Mouse (Mus musculus) common myeloid progenitor, adult 5-6 weeks (primary cell): ENCODE measurements around the gene Ankrd13b. TPM values are rescaled to one million over a fixed set of nuclear protein-coding genes. Genes with fewer than 3 reads are reported as not detected.

Experiments
- ATAC-seq: replicated peaks from 2 replicates; pipeline ENCODE4 v1.8.0; 2016; ENCODE audit warnings: low read depth, mild to moderate bottlenecking, moderate TSS enrichment, inconsistent platforms; ENCODE audit not compliant: poor library complexity, severe bottlenecking
- total RNA-seq: library from RNA; stranded (forward); fragments of 200-1000, 187-1606 nt; gene quantifications from 2 replicates; pipeline ENCODE4 v1.2.3, GENCODE M21; 2017

The Ankrd13b gene
- total RNA-seq, 1 experiment from 2014 or later, result 8.7 TPM

DNA sequence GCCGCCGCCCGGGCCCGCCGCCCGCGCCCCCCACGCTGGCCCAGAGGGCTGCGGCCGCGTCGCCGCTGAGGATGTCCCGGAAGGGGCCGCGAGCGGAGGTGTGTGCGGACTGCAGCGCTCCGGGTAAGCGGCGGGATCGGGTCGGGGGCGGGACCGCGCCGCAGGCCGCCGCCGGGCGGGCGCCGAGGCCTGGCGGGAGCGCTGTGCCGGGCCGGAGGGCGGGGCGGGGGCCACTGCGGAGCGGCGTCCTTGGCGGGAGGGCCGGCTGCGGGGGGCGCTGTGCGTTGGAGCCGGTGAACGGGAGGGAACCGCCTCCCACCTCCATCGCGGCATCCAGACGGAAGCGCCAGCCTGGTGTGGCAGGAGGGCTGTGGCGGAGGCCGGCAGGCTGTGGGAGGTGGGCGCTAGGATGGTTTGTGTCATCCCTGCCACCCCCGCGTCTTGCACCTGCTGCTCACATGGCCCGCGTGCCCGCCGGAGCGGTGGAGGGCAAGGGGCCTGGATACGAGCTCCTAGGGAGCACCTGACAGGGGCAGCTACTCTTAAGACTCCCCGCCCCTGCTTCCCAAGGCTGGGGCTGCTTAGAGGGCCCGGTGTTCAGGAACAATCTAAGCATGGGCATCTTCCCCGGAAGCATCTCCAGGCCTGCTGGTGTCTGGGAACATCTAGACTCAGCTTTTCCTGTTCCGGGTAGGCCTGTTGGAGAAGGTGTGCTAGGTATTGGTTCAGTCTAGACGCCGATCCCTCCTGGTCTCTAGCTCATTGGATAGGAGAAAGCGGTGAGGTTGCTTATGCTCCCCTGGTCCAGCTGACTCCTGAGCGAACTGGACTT lies 4.2 kb upstream of the Ankrd13b start, which contains the start of gene Git1:
Gene Git1 (plus strand): TSS at position 51 of the 832 bp plus-strand sequence.
- ATAC-seq, result no peak

DNA sequence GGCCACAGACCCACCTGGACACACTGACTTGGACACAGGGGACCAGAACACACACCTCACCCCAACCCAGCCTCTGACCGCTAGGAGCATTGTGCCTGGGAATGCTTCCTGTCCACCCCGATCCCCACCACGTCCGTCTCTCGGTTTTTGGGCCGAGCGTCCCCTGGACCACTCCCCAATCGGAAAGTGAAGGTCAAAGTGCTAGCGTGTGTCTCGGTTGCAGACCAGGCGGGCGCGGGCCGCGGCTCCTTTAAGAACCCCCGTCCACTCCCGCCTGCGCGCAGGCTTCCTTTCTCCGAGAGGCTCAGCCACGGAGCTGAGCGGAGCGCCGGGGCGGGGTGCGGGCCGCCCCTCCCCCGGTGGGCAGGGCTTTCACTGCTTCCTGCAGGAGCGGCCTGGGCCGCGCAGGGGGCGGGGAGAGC lies 3.4 kb upstream of the Ankrd13b start:
- peak; percentile 53 for ATAC-seq

DNA sequence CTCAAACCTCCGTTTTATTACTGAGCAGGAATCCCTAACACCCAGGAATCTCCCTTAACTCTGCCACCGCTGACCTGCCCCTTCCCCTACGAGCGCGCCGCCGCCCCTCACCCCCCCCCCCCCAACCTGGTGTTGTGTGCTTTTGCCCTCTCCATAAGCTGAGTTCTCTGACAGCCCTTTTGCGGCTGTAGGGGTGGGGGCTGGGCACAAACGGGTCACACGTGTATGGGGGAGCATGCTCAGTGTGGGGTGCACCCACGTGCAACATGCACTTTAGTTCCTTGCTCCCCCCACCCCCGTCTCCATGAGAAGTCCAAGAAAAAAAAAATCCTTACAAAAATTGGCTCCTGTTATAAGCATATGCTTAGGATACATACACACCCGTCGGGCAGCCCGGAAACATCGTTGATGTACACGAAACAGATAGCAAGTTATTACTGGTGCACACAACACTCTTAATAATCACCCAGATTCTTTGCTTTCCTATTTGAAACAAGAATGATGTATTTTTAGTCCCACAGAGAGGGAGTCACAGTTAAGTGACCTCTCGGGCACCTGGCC lies 2.9 kb upstream of the Ankrd13b start:
- no peak for ATAC-seq

DNA sequence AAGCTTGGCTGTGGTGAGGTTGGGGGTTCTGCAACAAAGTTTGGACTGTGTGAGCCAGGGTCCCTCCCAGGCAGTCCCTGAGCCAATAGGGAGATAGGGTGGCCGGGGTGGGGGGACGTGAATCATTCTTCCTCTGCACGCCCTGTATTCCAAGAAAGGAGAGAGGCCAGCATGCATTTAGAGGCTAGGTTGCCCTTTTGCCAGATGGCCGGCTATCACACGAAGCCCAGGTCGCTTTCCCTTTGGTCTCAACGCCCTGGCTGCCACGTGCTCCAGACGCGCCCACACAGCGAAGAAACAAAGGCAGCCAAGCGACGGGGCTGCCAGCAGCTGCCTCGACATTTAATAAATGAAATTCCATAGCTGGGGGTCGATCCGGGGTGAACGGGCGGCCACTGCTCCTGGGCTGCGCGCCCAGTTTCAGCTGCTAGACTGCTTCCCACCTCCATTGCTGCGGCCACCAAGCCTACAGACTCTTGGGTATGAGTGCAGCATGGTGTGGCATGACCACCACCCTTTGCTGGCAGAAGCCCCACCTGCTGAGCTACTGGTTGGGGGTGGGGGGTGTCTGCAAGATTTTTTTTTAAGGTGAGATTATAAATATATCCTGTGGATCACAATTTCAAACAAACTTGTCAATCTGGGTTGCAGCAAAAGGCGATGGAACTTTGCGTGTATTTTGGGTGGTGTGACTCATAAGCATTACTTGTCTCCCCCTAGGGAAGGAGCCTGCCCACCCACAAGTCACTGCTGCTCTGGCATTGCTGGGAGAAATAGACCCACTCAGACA lies 2.2 kb upstream of the Ankrd13b start:
- peak; percentile 10; the same call in 1 of the 2 replicates for ATAC-seq

DNA sequence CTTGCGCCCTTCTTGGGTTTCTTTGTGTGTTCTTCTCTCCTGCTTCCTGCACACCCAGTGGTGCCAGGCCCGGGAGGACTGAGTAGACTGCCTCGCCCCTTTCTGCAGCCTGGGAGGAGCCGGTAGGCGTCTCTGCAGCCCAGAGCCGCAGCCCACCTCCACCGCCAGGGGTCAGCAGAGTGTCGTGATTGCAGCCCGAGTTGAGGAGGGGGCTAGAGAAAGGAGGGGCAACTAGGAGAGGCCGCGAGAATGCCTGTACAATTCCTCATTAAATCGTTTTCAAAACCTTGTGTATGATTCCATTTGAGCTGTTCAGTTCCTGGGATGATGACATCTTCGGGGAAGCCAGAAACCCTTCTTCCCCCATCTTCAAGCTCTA lies 1.6 kb upstream of the Ankrd13b start:
- ATAC-seq, result peak; percentile 74

DNA sequence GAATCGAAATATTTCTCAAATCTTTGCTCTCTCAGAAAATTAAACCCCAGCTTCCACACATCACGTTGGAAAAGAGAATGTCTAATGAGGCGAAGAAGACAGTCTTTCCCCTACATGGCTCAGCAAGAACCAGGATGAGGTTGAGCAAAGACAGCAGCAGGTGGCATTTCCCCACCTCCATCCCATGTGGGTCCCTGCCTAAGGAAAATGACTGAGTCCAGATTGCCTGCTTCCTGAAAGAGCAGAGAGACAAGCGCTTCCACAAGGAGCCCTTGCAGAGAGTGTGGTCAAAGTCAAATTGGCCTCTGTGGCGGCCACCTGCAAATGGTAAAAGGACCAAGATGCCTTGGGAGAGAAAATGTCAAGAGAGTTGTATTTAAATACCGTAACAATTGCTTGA lies 973 bp upstream of the Ankrd13b start:
- no peak for ATAC-seq

DNA sequence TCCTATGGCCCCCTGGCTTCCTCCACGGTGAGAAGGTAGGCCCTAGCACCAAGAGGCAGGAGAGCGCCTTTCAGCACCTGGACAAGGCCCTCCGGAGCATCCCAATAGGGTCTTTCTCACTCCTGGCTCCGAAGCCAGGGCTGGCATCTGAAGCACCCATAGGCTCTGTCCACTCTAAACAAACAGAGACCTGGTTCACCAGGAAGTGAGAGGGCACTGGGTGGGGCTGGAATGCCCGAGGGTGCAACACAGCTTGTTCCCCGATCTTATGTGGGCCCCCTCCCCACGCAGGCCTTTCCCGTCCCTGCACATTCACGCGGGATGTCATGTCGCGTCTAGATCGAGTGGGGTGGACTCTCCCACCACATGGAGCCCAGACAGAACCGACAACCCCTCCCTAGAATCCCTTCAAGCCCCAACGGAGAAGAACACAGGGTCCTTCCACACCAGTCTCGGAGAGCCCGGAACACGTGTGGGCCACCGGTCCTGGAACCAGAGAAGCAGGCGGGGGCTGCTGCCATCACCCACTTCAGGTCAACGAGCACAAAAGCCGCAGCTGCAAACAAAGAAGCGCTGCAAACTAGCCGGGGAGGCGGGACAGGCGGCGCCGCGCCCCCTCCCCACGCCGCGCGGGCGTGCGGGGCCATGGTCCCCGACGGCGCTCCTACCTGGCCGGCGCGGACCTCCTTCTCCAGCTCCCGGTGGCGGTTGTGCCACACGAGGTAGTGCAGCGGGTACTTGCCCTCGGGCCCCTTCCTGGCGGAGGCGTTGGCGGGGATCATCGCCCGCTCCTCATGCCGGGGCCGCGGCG lies 502 bp downstream of the Ankrd13b start:
- ATAC-seq, result no peak

DNA sequence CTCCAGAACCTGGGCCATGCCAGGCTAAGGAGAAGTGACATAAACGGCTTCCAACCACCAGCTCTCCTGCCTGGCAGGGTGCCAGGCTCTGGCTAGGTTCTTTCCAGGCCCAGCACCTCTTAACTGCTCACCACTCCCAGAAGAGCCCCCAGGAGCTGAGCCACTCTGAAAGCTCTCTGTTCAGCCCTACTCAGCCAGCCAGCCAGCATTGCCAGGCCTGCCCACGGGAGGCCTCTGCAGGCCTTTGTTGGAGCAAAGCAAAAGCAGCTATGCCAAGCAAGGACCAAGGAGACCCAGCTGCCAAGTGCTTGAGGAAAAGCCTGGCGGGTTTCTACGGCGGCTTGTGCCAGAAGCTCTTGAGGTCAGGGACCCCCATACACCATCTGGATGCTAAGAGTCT lies 2.7 kb downstream of the Ankrd13b start:
- no peak for ATAC-seq

DNA sequence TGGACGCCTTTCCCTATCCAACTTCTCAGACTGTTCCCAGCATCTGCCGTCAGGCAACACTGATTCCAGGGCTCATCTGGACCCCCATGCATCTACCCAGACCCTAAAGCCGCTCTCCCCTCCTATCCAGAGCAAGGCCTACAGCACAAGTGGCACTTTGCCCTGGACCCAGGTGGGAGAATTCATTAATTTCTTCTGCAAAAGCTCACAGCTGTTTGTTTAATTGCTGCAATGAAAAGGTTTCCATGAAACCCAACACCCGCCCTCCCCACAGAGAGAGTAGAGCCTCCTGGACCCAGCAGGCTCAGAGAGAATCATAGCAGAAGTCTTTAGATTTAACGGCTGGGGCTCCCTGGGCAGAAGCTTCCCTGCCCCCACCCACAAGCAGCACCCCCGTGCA lies 4.2 kb downstream of the Ankrd13b start:
- no peak for ATAC-seq

DNA sequence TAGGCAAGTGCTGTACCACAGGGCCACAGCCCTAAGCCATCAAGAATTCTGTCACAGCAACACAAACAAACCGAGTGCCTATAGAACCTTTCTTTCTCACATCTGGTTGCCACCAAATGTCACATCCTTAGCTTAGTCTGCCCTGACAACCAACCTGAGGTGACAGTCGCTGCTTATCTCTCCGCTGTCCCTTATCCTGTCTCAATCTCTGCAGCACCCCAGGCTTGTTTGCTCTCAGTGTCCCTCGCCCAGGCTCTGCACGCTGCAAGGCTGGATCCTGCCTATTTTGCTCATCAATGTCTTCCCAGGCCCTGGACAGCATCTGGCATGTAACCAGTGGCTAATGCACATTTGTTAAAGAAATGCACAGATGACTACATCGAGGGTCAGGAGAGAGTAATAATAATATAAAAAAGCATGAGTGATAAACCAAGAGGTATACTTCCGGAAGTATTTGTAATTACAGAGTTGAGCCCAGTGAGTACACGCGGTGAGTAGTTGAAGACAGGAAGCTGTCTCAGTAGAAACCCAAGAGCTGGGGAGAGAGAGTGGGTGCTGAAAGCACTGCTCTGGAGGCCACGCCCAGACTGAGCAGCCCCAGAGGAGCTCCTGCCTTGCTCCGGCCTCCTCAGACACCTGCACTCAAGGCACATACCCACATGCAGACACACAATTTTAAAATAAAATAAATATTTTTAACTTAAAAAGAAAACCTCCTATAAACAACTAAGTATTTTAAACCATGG lies 5.8 kb downstream of the Ankrd13b start:
- ATAC-seq, result peak; percentile 67

DNA sequence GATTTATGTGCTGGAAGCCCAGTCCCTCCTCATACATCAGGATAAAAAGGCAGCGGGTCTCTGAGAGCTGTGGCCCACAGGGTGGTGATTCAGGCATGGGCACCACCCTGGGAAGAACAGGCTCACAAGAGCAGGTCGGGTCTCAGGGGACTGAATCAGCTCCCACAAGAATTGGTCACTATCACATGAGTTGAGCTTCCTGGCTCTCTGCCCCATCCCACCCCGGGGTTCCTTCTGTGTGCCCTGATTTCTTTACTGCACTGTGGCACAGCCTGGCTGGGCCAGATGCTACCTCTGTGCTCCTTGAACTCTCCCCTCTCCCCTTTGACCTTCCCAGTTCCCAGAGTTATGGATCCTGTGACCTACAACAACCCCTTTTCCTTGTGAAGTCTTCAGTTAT lies 6.4 kb downstream of the Ankrd13b start:
- no peak for ATAC-seq

DNA sequence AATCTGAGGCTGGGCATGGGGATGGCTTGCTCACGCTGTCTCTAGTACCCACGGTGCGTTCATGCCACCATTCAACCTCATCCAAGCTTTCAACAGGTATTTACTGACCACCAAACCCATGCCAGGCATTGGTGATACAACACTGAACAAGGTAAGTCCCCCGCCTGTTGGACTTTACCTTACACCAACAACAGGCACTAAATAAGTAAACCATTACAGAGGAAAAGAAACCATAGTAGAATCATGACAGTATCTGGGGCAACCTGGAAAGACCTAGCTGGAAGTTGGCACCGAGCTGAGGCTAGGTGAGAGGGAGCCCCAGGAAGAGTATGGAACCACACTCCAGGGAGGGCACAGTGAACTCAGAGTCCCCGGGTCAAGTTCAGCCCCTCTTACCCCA lies 12.6 kb downstream of the Ankrd13b start:
- no peak for ATAC-seq

DNA sequence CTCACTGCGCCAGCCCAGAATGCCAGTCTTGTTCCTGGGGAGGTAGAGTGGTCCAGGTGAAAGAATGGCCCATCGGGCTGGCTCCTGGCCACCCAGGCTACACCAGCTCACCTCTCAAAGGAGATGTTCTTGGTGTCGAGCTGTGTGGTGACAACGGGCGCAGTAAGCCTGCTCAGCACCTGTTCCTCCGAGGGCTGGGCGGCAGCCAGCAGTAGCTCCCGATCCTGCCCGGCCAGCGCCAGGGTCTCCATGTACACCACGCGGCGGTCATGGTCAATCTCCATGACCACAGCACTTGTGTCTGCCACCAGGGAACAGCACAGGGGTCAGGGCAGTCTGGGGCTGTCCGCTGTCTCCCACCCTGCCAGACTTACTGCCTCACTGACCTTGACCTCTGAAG lies 13.3 kb downstream of the Ankrd13b start:
- no peak for ATAC-seq

DNA sequence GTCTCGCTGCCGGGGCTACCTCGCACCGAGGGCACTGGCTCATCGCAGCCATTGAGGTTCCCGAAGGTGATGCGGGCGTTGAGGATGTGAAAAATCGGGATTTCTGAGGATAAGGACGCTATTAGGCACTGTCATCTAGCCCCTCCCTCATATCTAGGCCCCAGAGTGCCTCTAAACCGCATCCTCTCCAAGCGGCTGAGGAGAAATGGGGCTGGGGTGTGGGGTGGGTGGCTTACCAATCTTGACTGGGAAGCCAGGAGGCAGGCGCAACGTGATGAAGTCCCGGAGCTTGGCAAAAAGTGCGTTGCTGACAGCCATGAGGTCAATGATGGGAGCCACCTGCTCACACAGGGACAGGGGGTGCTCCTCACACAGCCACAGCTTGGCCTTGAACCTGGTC lies 16.7 kb downstream of the Ankrd13b start:
- ATAC-seq, result no peak

DNA sequence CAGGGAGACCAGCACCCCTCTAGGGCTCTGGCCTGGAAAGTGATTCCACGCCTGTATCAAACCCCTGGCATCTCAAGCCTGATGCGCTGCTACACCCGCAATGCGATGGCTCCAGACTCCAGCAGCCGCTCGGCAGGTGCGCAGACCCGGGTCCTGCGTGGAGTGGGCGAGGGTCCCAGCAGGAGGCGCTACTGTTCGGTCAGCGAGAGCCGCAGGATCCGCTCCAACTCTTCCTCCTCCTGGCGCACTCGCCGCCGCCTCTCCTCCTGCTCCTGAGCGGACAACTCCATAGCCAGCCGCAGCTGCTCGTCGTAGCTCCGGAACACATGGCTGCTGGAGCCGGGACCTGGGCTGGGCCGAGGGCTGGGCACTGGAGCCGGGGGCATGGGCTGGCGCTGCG lies 18.1 kb downstream of the Ankrd13b start:
- no peak for ATAC-seq

DNA sequence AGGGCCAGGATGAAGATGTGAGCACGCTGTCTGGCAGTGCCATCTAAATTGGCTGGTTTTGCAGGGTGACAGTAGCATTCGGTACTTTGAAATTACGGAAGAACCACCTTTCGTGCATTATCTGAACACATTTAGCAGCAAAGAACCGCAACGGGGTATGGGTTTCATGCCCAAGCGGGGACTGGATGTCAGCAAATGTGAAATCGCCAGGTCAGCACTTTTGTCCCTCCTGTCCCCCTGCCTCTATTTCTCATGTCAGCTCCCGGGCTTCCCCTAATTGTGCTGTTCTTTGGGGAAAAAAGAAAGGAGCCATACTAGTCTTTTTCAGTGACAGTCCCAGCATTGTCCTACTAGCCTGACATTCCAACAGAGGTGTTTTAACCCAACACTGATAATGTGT lies 21.1 kb downstream of the Ankrd13b start:
- no peak for ATAC-seq

DNA sequence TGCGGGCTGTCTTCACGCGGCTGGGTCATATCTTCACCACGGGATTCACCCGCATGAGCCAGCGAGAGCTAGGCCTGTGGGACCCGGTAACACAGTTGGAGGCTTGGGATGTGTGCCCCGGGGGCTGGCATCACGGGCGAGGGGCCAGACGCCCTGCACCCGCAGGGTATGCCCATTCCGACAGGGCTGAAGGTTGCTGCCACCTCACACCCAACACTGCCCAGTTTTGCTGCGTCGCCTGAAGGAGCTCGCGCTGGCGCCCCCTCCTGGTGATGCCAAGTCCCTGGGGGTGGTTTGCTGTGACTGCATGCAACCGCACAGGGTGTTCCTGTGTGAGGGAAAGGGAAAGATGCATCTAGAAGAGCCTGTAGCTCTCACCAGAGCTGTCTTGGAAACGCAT lies 21.7 kb downstream of the Ankrd13b start:
- ATAC-seq, result peak; percentile 67

DNA sequence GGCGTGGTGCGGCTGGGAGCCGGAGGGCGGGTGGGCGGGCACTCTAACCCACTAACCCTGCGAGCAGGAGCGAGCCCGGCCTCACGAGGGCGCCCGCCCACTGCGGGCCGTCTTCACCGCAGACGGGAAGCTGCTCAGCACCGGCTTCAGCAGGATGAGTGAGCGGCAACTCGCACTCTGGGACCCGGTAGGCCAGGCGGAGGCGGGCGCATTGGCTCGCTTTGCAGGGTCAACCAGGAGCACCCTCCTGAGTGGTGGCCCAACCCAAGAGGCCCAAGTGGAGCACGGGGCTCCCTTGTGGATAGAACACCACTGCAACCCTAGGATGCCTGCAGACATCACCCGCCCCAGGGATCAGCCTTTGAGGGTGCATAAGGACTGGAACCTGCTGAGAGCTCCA lies 22.3 kb downstream of the Ankrd13b start:
- ATAC-seq, result peak; percentile 76

DNA sequence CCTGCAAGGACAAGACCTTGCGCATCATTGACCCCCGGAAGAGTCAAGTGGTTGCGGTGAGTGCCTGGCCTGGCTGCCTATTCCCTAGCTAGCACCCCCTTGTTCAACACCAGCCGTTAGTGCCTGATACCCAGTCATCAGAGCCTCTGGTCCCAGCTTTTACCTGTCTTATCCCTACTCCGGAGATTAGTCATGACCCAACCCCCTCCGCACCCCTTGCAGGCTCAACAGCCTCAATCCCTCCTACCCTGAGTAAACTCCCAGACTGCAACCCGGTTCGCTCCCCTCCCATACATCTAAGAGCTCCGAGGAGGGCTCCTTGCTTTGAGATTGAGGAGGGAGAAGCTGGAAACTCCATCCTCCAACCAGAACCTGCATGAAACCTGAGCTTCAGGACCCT lies 22.9 kb downstream of the Ankrd13b start:
- no peak for ATAC-seq

DNA sequence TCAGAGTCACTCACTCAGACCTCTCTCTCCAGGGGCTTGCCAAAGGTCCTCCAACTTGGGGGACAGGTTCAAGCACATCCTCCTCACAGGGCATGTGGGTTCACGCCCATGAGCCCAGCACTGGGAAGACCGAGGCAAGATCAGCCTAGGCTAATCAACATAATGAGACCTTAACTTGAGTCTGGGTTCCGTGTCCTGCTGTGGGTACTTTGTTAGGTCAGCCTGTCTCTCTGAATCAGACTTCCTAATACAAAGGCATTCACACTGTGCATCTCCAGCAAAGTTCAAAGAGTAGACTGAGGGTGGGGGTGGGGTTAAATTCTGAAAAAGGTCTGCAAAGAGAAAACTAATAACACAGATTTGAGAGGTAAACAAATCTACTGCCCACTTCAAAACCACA lies 24.4 kb downstream of the Ankrd13b start:
- ATAC-seq, result no peak
